Mouse (Mus musculus): Measurements from ENCODE around the gene Lrig1.

DNA sequence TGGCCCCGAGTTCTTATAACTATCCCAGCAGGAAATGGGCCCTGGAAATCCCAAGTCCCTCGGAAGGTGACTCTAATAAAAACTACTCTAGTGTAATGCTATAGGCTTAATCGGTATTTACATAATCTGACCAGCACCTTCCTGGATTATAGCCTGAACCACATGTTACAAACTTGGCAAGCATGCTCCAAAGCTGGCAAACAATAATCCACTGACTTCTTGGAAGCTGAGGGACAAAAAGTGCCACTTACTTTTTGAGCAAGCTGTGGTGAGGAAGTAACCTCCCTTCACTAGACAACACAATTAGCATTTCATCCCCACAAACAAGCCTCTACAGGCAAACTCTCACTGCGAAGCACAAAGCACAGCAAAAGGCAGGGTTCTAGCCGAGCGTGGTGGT is 30.6 kb downstream of the Lrig1 start:
- TF ChIP-seq CTCF (IDR thresholded peaks at IDR 0.05; ENCODE audit: low read depth, low read length) (no peak), POLR2A (IDR thresholded peaks at IDR 0.05; ENCODE audit: borderline replicate concordance, low read depth, low read length) (no peak)

Data from bone marrow macrophage, adult 2 months (primary cell).